Mouse (Mus musculus): ENCODE data around the gene Obscn.

Gene Obscn

GRCm38 (mm10) chr11:59135904-59136452, at the start of gene Obscn:
TSS of gene Obscn (minus strand) at chr11:59136402.
- CTCF ChIA-PET = no interaction called here

- CTCF ChIA-PET = no interaction called here
Measured at GRCm38 (mm10) chr11:59185490-59185889, 49.3 kb upstream of the Obscn start.

- CTCF ChIA-PET = no interaction called here
Measured at GRCm38 (mm10) chr11:59183821-59184220, 47.6 kb upstream of the Obscn start.

GRCm38 (mm10) chr11:59182864-59183331, 46.7 kb upstream of the Obscn start, which contains the start of gene Gjc2:
TSS of gene Gjc2 (minus strand) at chr11:59183213.
- CTCF ChIA-PET = no interaction called here

GRCm38 (mm10) chr11:59176921-59177320, 40.7 kb upstream of the Obscn start:
- CTCF ChIA-PET = no interaction called here

- CTCF ChIA-PET = no interaction called here
Measured at GRCm38 (mm10) chr11:59176475-59176874, 40.3 kb upstream of the Obscn start.

- CTCF ChIA-PET = no interaction called here
Measured at GRCm38 (mm10) chr11:59174189-59174838, 38.1 kb upstream of the Obscn start.

- CTCF ChIA-PET = no interaction called here
Measured at GRCm38 (mm10) chr11:59170549-59170948, 34.3 kb upstream of the Obscn start.

GRCm38 (mm10) chr11:59169807-59170206, 33.6 kb upstream of the Obscn start:
- CTCF ChIA-PET = no interaction called here

GRCm38 (mm10) chr11:59165616-59166241, 29.5 kb upstream of the Obscn start:
- CTCF ChIA-PET = interaction anchor here (1.8 kb wide), 1 partner anchor 50 kb away, joined by 4 read pairs; no protein-coding TSS in a partner anchor

GRCm38 (mm10) chr11:59164384-59164783, 28.2 kb upstream of the Obscn start:
- CTCF ChIA-PET = interaction anchor here (1.8 kb wide), 1 partner anchor 52 kb away, joined by 4 read pairs; no protein-coding TSS in a partner anchor

GRCm38 (mm10) chr11:59163255-59164236, 27.3 kb upstream of the Obscn start, which contains the start of gene Iba57:
TSS of gene Iba57 (minus strand) at chr11:59163739.
- CTCF ChIA-PET = interaction anchor here (1.8 kb wide), 1 partner anchor 53 kb away, joined by 4 read pairs; no protein-coding TSS in a partner anchor

- CTCF ChIA-PET = interaction anchor here (0.6 kb wide), 1 partner anchor 675 kb away, joined by 4 read pairs; no protein-coding TSS in a partner anchor
Measured at GRCm38 (mm10) chr11:59162443-59163254, 26.4 kb upstream of the Obscn start.

- CTCF ChIA-PET = interaction anchor here (0.6 kb wide), 1 partner anchor 232 kb away, joined by 3 read pairs; no protein-coding TSS in a partner anchor
Measured at GRCm38 (mm10) chr11:59161398-59161797, 25.2 kb upstream of the Obscn start.

GRCm38 (mm10) chr11:59159558-59159957, 23.4 kb upstream of the Obscn start:
- CTCF ChIA-PET = no interaction called here

GRCm38 (mm10) chr11:59159099-59159498, 22.9 kb upstream of the Obscn start:
- CTCF ChIA-PET = interaction anchor here (0.5 kb wide), 1 partner anchor 266 kb away, joined by 3 read pairs; no protein-coding TSS in a partner anchor

- CTCF ChIA-PET = no interaction called here
Measured at GRCm38 (mm10) chr11:59155900-59156299, 19.7 kb upstream of the Obscn start.

- CTCF ChIA-PET = no interaction called here
Measured at GRCm38 (mm10) chr11:59154220-59154619, 18.0 kb upstream of the Obscn start.

- CTCF ChIA-PET = no interaction called here
Measured at GRCm38 (mm10) chr11:59151729-59152128, 15.5 kb upstream of the Obscn start.

- CTCF ChIA-PET = interaction anchor here (0.7 kb wide), 1 partner anchor 86 kb away, joined by 5 read pairs; no protein-coding TSS in a partner anchor
Measured at GRCm38 (mm10) chr11:59149302-59149701, 13.1 kb upstream of the Obscn start.

Measured in spleen, embryonic (tissue).